Mouse (Mus musculus) spleen, adult 2 months (tissue): ENCODE results near the gene Arhgef11.

Experiments
- CTCF ChIP-seq: fragments of 200-500 bp; IDR thresholded peaks from 2 replicates; pipeline ENCODE4 v1.5.1; 2011; ENCODE audit warnings: mild to moderate bottlenecking, inconsistent platforms; ENCODE audit not compliant: insufficient read depth, insufficient read length, insufficient replicate concordance; ENCODE audit errors: extremely low read depth
- POLR2A ChIP-seq: fragments of 200-500 bp; IDR thresholded peaks from 2 replicates; pipeline ENCODE4 v1.6.1; 2011; ENCODE audit warnings: low read depth, low read length, inconsistent platforms

DNA sequence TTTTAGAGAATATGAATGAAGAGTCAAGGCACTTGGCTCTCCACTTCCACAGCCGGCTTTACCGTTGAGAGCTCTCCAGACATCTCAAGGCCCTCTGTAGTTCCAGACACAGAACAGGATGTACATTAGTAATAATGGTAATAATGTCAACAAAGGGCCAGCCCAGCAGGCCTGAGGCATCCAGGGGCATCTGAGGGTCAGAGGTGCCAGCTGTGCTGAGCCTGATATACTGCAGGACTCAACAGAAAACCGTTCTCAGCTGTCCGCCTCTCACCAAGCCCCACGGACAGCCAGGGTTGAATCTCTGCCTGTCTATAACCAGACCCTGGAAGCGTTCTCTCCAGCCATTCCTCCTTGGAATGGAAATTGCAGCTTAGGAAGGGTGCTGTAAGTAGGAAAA lies 107.2 kb downstream of the Arhgef11 start:
- TF ChIP-seq POLR2A (no peak), CTCF (no peak)
